Mouse (Mus musculus) cerebellum, adult 2 months (tissue): ENCODE measurements around the gene Wdr24.

ENCODE experiments used
- CTCF ChIP-seq: fragments of 200-500 bp; IDR thresholded peaks from 2 replicates; pipeline ENCODE4 v1.5.1; 2011; ENCODE audit warnings: low read depth, mild to moderate bottlenecking, control low read depth, low read length, moderate library complexity, borderline replicate concordance; ENCODE audit not compliant: insufficient read depth
- POLR2A ChIP-seq: fragments of 200-500 bp; IDR thresholded peaks from 2 replicates; pipeline ENCODE4 v1.6.1; 2011; ENCODE audit warnings: low read length, control low read depth, borderline replicate concordance; ENCODE audit not compliant: insufficient read depth

DNA sequence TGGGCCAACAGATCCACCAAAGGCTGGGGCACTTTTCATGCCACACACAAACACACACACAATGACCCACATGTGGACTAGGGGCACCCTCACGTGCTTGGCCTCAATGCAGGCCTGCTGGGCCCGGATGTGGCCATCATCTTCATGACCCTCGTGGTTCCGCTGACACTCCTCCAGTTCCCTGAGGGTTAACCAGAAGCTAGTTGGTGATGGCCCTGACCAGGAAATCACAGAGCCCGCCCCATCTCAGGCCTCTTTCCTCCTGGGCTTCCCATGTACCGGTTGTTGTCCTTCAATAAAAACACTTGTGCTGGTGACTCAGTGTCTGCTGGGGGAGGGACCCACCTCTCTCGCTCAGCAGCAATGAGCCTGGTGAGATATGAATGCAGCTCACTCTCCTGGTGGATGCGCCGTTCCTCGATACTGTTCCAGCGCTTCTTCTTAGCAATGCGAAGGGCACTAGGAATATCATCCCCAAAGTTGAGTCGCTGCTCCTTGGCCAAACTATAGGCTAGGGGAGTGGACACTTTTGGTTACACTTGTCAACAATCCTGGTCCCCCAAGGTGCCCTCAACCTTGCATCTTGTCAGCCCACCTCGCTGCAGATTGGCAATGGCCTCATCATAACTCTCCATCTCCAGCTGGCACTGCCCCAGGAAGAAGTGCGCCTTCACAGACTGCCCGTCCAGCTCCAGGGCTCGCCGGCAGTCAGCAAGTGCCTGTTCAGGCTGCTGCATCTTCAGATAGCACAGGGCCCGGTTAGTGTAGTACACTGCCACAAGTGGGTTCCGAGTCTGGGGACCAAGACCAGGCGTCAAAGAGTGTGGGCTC, 8.2 kb downstream of the Wdr24 start:
- TF ChIP-seq CTCF (no peak), POLR2A (no peak)
